Mouse (Mus musculus) bone marrow macrophage, adult 2 months (primary cell): Measurements from ENCODE around the gene Lhfpl4.

Experiments
- CTCF ChIP-seq: IDR thresholded peaks from 2 replicates; pipeline ENCODE4 v1.5.1; 2012; ENCODE audit warnings: low read depth, mild to moderate bottlenecking, low read length, moderate library complexity
- POLR2A ChIP-seq: IDR thresholded peaks from 2 replicates; pipeline ENCODE4 v1.6.1; 2012; ENCODE audit warnings: mild to moderate bottlenecking, low read depth, low read length, borderline replicate concordance

DNA sequence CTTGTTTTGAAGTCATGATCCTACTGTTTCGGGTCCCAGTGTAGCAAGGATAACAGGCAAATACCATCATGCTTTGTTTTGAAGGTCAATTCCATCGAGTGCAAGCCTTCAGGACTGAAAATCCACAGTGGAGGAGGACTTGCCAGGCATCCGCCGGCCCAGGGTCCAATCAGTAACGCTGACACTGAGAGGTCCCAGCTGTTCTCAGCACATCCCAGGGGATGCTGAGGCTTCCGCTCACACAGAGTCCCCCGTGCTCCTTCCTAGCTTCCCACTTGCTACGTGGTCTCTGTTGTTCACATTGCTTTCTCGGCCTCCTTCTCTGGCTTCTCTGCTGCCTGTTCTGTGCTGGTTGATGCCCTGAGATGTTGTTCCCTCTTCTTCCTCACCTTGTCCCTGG is 11.0 kb downstream of the Lhfpl4 start:
- TF ChIP-seq CTCF: no peak
- no peak for TF ChIP-seq POLR2A
